Comparison of ENCODE assay signal across 32 mouse cellular contexts in genomic region chr3:63092901-63093300, GRCm38 (mm10).
DNase-seq lines count a peak whose midpoint lies in the region; ATAC-seq and TF ChIP-seq lines count a peak whose summit lies in the region.
"Had no signal": no experiment of that assay in that cellular context is flagged by ENCODE, and none has a peak within 500 bp of the region (broad histone marks: within the 10 kb centered on the region; RNA-seq: fewer than 3 reads in every experiment).

No protein-coding gene starts in this region.

- no peaks in the 10 kb centered on the region for H3K36me3 ChIP-seq in hindbrain, embryonic 16.5 days (ENCODE audit: control insufficient read depth, insufficient read depth, low read length)
- H3K36me3 ChIP-seq: embryonic facial prominence, embryonic 12.5 days; forebrain, embryonic 10.5 days; forebrain, embryonic 15.5 days; heart, embryonic 13.5 days; hindbrain, embryonic 10.5 days; hindbrain, embryonic 15.5 days; intestine, embryonic 15.5 days; liver, embryonic 12.5 days had no signal

- WGBS in hindbrain, embryonic 16.5 days = 74% methylated on average over 1 of the region's 1 CpGs

- DNase-seq in gastrocnemius, adult 2 months = peak; percentile 46
- DNase-seq in gastrocnemius, postnatal 4 days (ENCODE audit: low spot score in 2 of 2) = no peak
- peak; percentile 52 for DNase-seq in adipocyte (ENCODE audit: low spot score)
- peak; percentile 76 for DNase-seq in adrenal gland, postnatal 25 days
- peak; percentile 20 for DNase-seq in gastrocnemius, postnatal 14 days
- DNase-seq in neural tube, embryonic 10.5 days (ENCODE audit: extremely low spot score, low spot score) = no peak
- no peak for DNase-seq in frontal cortex, adult 2 months (ENCODE audit: extremely low spot score in 1 of 2, low spot score in 1 of 2)
- DNase-seq: B cell, adult 2 months; cerebellum, adult 2 months; cerebellum, postnatal 25 days; kidney, adult 8-10 months; kidney, postnatal 4 days; left cerebral cortex, postnatal 4 days; liver, postnatal 0 days; lung, postnatal 36 days; right cerebral cortex, postnatal 25 days; spleen, adult 18-20 months; thymus, adult 2 months; thymus, postnatal 36 days had no signal

- H3K9ac ChIP-seq in hindbrain, embryonic 16.5 days (ENCODE audit: low read depth, low read length) = no peak overlapping the region
- H3K9ac ChIP-seq: embryonic facial prominence, embryonic 12.5 days; forebrain, embryonic 15.5 days; heart, embryonic 13.5 days; hindbrain, embryonic 15.5 days; intestine, embryonic 15.5 days; liver, embryonic 12.5 days; liver, postnatal 0 days had no signal

- no peaks in the 10 kb centered on the region for H3K9me3 ChIP-seq in hindbrain, embryonic 16.5 days (ENCODE audit: control insufficient read depth, low read length)
- H3K9me3 ChIP-seq: embryonic facial prominence, embryonic 12.5 days; forebrain, embryonic 10.5 days; forebrain, embryonic 15.5 days; heart, embryonic 13.5 days; hindbrain, embryonic 10.5 days; hindbrain, embryonic 15.5 days; intestine, embryonic 15.5 days; liver, embryonic 12.5 days had no signal

- H3K27me3 ChIP-seq in hindbrain, embryonic 16.5 days (replicated peaks; ENCODE audit: control insufficient read depth, insufficient read depth, low read length) = no peaks in the 10 kb centered on the region
- H3K27me3 ChIP-seq: CH12.LX; embryonic facial prominence, embryonic 12.5 days; forebrain, embryonic 15.5 days; heart, embryonic 13.5 days; hindbrain, embryonic 15.5 days; intestine, embryonic 15.5 days; liver, embryonic 12.5 days had no signal

- no peak overlapping the region for H3K4me2 ChIP-seq in hindbrain, embryonic 16.5 days (ENCODE audit: low read length)
- H3K4me2 ChIP-seq: embryonic facial prominence, embryonic 12.5 days; forebrain, embryonic 15.5 days; heart, embryonic 13.5 days; hindbrain, embryonic 15.5 days; intestine, embryonic 15.5 days; liver, embryonic 12.5 days; midbrain, embryonic 11.5 days had no signal

- H3K4me3 ChIP-seq in gastrocnemius, adult 2 months = no peak overlapping the region
- no peak overlapping the region for H3K4me3 ChIP-seq in hindbrain, embryonic 16.5 days (ENCODE audit: low read length)
- H3K4me3 ChIP-seq: embryonic facial prominence, embryonic 12.5 days; forebrain, embryonic 10.5 days; forebrain, embryonic 15.5 days; heart, embryonic 13.5 days; hindbrain, embryonic 10.5 days; hindbrain, embryonic 15.5 days; intestine, embryonic 15.5 days; liver, embryonic 12.5 days had no signal

- H3K4me1 ChIP-seq in hindbrain, embryonic 16.5 days (ENCODE audit: control insufficient read depth, insufficient read depth, low read depth, low read length) = no peaks in the 10 kb centered on the region
- H3K4me1 ChIP-seq: embryonic facial prominence, embryonic 12.5 days; forebrain, embryonic 10.5 days; forebrain, embryonic 15.5 days; heart, embryonic 13.5 days; hindbrain, embryonic 10.5 days; hindbrain, embryonic 15.5 days; intestine, embryonic 15.5 days; liver, embryonic 12.5 days had no signal

- H3K27ac ChIP-seq in gastrocnemius, adult 2 months = no peak overlapping the region
- H3K27ac ChIP-seq in hindbrain, embryonic 16.5 days (ENCODE audit: low read depth, low read length) = no peak overlapping the region
- H3K27ac ChIP-seq: embryonic facial prominence, embryonic 12.5 days; forebrain, embryonic 10.5 days; forebrain, embryonic 15.5 days; heart, embryonic 13.5 days; hindbrain, embryonic 10.5 days; hindbrain, embryonic 15.5 days; intestine, embryonic 15.5 days; kidney, postnatal 0 days; liver, embryonic 12.5 days had no signal

- ATAC-seq in hindbrain, embryonic 16.5 days = no peak
- ATAC-seq: forebrain, embryonic 15.5 days; intestine, embryonic 15.5 days; liver, embryonic 12.5 days; liver, postnatal 0 days; Patski had no signal

- TF ChIP-seq CTCF in gastrocnemius, adult 2 months (IDR thresholded peaks at IDR 0.05) = no peak

- intact Hi-C loops in gastrocnemius, adult 2 months (cut with DNase I) = no loop called here
- intact Hi-C loops in gastrocnemius, postnatal 14 days (cut with DNase I; ENCODE audit: low total_unique reads) = no loop called here

Comparison
In these comparisons a context has a peak if more than half of its experiments do, and no peak if none do; other contexts are left out.
1. DNase-seq: peak in gastrocnemius, adult 2 months (single experiment), adipocyte (single experiment), adrenal gland, postnatal 25 days (single experiment) and gastrocnemius, postnatal 14 days (single experiment); none in gastrocnemius, postnatal 4 days (0 of 2), neural tube, embryonic 10.5 days (single experiment) and frontal cortex, adult 2 months (0 of 2).